Mouse (Mus musculus) bone marrow macrophage, adult 2 months (primary cell): Measurements from ENCODE around the gene Hc. TPM values are rescaled to one million over a fixed set of nuclear protein-coding genes. Genes with fewer than 3 reads are reported as not detected.

Experiments used
- H3K27ac ChIP-seq: 2 replicates; pipeline ENCODE4 v1.5.1; 2012; ENCODE audit warnings: low read depth, low read length; ENCODE audit not compliant: insufficient read depth
- H3K4me1 ChIP-seq: 2 replicates; pipeline ENCODE4 v1.6.1; 2012; ENCODE audit warnings: low read length; ENCODE audit not compliant: control insufficient read depth, insufficient read depth
- H3K4me3 ChIP-seq: 2 replicates; pipeline ENCODE4 v1.5.1; 2012; ENCODE audit warnings: mild to moderate bottlenecking, low read length, moderate library complexity; ENCODE audit not compliant: insufficient read depth
- CTCF ChIP-seq: IDR thresholded peaks from 2 replicates; pipeline ENCODE4 v1.5.1; 2012; ENCODE audit warnings: low read depth, mild to moderate bottlenecking, low read length, moderate library complexity
- POLR2A ChIP-seq: IDR thresholded peaks from 2 replicates; pipeline ENCODE4 v1.6.1; 2012; ENCODE audit warnings: mild to moderate bottlenecking, low read depth, low read length, borderline replicate concordance
- polyA plus RNA-seq: library from polyadenylated mRNA; stranded (reverse); fragments of >200 nt; gene quantifications from 2 replicates; pipeline ENCODE4 v1.2.4, GENCODE M21; 2012; ENCODE audit not compliant: missing spikeins, insufficient read depth, insufficient read length

Hc gene
- polyA plus RNA-seq, 1 experiment: not detected

DNA sequence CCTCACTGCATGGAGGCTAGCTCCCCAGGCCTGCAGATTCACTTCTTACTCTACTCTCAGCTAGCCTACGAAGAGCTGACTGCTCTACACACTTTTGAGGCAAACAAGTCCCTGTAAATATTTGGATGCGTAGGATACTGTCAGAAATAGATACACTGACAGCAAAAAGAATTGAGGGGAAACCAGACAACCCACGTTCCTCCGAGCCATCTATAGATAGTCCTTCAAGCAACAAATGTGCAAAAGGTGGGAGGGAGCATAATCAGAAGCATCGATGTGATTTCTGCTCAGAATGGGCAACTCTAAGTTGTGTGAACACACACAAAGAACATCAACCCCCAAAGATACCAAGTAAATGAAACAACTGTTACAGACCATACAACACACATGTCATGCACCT lies 64.7 kb downstream of the Hc start:
- H3K27ac ChIP-seq: no peak overlapping the region
- no peak overlapping the region for H3K4me3 ChIP-seq
- H3K4me1 ChIP-seq: no peaks in the 10 kb centered on the region
- TF ChIP-seq POLR2A (no peak), CTCF (no peak)

DNA sequence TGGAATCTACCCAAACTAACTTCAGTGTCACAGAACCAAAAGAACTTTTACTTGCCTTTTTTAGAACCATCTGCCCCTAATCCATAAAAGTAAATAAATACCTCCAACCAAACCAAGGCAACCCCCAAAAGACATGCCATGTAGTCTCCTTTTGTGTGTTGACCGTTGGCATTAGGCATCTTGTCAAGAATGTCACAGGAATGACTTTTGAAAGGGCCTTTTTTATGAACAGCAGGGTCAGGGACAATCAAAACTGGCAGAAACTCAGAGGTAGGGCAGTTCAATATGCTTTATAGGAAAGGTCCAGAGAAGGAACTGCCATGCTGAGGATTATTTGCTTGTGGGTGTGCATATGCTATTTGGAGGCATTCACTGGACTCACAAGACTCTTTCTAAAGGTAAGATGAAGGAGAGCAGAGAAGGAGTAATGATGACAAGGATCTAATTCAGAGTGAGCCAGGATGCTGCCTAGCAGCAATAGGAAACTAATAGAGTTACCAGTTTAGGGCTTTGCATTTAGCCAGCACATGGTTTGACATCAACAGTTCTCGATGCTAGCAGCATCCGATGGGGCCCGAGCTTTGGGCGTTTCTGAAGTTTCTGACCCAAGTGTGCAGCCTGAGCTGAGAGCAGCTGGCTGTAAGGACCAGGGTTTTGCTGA lies 67.4 kb downstream of the Hc start:
- H3K4me1 ChIP-seq: no peaks in the 10 kb centered on the region
- H3K4me3 ChIP-seq: no peak overlapping the region
- no peak overlapping the region for H3K27ac ChIP-seq
- TF ChIP-seq CTCF (no peak), POLR2A (no peak)

DNA sequence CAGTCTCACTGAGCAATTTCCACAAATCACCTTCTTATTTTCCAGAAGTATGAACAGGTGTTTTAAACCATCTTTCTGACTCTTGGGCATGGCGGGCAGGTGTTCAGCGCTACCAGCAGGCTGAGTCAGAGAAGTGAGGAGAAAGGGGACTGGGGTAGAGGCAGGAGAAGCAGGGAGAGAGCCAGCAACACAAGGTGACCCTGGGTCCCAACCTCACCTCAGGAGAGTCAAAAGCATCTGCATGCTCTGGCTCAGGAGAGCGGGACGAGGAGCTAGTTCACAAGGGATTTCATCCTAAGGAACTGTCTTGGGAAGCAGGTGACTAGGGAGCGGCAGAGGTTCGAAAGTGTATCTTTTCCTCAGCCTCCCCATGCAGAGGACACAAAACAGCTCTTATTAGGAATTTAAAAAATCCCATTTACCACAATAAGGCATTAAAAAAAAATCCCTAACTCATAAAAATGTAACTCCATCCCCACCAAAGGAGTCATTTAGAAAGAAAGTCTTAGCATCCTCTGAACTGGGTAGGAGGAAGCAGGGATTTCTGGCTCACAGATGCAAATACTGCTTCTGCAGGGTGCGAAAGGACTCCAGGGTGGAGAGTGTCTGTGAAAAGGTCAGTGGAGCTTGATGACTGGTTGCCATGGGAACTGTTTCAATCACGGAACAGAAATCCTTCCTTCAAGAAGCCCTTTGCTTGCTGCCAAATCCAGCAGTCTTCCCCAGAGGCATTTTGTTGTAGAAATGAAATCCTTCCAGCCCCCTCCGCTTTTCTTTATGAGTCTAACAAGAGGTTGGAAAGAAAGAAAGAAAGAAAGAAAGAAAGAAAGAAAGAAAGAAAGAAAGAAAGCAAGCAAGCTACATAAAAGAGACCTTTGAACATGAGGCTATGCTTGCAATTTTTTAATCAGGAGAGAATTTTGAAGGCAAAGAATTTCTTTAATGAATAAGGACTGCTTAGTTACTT lies 68.2 kb downstream of the Hc start:
- H3K4me3 ChIP-seq: no peak overlapping the region
- H3K4me1 ChIP-seq: no peaks in the 10 kb centered on the region
- no peak overlapping the region for H3K27ac ChIP-seq
- TF ChIP-seq CTCF (no peak), POLR2A (no peak)

DNA sequence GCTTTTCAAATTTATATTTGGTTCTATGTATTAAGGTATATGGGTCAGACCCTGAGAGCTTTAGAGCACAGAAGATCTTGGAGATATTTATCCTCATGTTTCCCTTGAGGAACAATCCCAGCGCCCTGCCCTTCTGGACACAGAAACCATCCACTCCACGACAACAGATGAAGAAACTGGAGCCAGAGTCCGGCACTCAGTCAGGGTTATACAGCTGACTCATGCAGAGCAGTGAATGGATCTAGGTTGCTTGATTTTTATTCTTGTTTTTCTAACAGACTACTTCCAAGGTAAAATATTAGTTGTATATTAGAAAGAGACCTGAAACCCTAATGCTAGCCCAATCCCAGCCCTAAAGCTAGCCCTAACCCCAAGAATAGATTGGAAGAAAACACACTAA lies 69.3 kb downstream of the Hc start:
- Histone ChIP-seq H3K4me3 (no peak overlapping the region), H3K27ac (no peak overlapping the region), H3K4me1 (no peaks in the 10 kb centered on the region)
- TF ChIP-seq CTCF: no peak
- no peak for TF ChIP-seq POLR2A

DNA sequence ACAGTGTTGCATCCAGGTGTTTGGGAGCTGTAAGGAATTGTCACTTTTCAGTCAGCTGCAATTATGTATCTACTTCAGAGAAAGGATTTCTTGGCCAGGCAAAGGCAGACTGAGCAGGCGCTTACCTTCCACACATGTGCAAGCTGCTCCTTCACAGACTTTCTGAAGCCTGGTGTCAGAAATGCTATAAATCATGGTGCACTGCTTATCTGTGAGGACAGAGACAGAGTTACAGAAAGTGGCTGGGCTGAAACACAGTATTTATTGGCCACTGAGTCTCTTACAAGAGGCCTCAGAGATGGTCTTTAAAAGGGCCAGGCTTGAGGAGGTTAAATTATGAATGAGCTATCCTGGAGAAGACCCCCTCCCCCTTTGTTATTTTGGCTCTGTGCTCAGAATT lies 71.5 kb downstream of the Hc start:
- Histone ChIP-seq H3K27ac (no peak overlapping the region), H3K4me1 (no peaks in the 10 kb centered on the region), H3K4me3 (no peak overlapping the region)
- TF ChIP-seq POLR2A: no peak
- no peak for TF ChIP-seq CTCF

DNA sequence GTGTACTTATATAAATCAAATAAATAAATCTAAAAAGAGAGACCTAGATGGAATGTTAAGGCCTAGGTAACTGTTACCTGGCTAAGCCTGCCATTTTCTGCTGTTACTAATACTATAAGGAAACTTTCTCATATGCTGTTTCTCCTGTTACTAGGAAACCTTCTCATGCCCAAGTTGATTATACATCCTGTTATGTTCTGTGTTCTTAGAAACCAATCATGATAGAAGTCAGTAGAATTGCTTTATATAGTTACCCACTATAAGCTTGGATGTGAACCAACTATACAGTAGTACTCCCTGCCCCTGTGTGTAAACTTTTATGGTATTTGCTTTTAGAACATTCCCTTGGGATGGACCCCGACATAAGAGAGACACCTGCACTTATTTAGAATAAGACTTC lies 73.6 kb downstream of the Hc start:
- TF ChIP-seq POLR2A (no peak), CTCF (no peak)
- no peaks in the 10 kb centered on the region for H3K4me1 ChIP-seq
- H3K4me3 ChIP-seq: no peak overlapping the region
- no peak overlapping the region for H3K27ac ChIP-seq

DNA sequence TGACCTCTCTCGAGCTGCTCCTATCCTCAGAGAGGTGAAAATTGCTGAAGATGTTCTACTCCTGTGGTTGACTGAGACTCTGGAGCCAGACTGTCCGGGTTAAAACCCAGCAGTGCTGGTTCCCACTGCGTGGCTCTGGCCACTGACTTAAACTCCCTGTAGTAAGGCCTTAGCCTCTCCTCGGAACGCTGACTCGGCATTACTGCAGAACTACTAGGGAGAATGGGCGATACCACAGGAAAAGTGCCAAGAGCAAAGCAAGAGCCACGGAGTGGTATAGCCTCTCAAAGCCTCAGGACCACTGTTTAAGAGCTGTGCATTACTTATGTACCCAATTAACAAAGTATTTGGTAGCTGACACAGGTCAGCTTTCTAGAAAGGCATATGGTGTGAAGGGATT lies 76.4 kb downstream of the Hc start:
- H3K4me3 ChIP-seq: no peak overlapping the region
- H3K4me1 ChIP-seq: peaks cover 4% of the 10 kb centered on the region
- no peak for TF ChIP-seq CTCF
- no peak for TF ChIP-seq POLR2A
- no peak overlapping the region for H3K27ac ChIP-seq

DNA sequence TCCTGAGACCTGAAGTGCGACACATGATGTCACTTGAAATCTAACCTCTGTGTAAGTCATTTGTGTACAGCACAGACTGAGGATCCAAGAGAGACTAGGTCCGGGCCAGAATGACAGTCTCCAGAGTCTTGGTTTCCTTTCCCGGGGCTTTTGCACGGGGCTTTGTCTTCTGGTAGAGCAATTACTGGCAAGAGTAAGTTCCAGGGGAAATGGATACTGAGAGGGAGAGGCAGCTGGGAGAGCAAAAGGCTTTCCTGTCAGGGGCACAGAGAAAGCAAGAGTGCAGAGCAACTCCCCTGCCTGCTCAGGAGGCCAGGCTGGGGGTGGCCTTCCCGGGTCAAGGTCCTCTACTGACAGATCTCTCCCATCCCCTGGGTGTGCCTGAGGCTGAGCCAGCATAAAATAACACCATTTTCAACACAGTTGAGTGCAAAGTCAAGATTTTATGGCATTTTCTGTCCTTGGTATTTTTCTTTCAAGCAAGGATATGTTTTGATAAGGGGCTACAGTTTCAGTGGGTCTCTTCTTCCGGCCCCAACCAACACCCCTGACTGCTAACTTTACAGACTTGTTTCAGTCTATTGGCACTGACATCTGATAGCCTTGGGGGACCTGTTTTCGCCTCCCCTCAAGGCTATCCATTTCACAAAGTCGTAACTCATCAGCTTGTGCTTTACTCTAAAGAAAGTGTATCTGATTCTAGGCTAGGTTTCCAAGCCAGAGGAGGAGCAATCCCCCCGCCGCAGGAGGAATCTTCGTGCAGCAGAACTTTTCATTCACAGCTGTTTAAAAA lies 78.1 kb downstream of the Hc start:
- H3K4me1 ChIP-seq: peaks cover 17% of the 10 kb centered on the region
- TF ChIP-seq CTCF (no peak), POLR2A (no peak)
- H3K27ac ChIP-seq: no peak overlapping the region
- no peak overlapping the region for H3K4me3 ChIP-seq

DNA sequence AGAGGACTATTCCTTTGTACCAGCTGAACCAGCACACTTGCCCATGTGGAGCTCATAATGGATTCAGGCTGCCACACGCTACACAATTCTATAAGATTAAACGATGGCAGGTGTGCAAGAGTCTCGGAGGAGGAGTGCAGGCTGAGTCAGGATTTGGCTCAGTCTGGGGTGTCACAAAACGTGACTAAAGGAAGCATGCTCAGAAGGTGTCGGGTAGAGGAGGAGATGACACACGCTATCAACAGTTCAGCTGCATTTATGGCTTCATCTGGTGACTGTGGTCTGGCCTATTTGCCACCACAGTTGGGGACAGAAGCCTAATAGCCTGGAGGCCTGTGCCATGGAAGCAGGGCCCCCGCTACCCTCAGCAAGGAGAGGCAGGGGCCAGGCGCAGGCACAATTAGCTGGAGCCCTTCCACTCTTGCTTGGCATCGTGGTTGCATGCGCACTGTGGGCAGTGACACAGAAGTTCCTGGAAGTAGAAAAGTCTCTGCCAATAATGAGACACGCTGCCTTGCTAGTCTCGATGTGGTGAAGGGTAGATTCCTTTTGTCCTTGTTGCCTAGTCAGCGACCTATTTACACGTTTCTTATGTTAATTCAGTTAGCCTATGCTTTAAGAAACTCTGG lies 79.0 kb downstream of the Hc start:
- no peak for TF ChIP-seq POLR2A
- TF ChIP-seq CTCF: no peak
- H3K4me1 ChIP-seq: peaks cover 26% of the 10 kb centered on the region
- H3K4me3 ChIP-seq: no peak overlapping the region
- no peak overlapping the region for H3K27ac ChIP-seq
